Mouse (Mus musculus) liver, embryonic 11.5 days (tissue): ENCODE data around the gene Nxph1. TPM values are rescaled to one million over a fixed set of nuclear protein-coding genes. Genes with fewer than 3 reads are reported as not detected.
A peak's percentile ranks its signal among the peaks of the same experiment; 100 is the strongest.

Source experiments
- ATAC-seq: fragments of 200-750 bp; cut with Nextera tagmentation; replicated peaks from 2 replicates; pipeline ENCODE4 v1.8.0; 2017; ENCODE audit warnings: moderate number of reproducible peaks, mild to moderate bottlenecking, moderate TSS enrichment, moderate library complexity; ENCODE audit not compliant: low FRiP score
- DNase-seq: peaks from one replicate; pipeline ENCODE4 v3.0.0-alpha.2; 2017; ENCODE audit warnings: low spot score
- H3K27ac ChIP-seq: fragments of 300-500 bp; sonication (generic); 2 replicates; pipeline ENCODE4 v1.5.1; 2014; ENCODE audit warnings: mild to moderate bottlenecking, low read depth, low read length, control low read depth
- H3K27me3 ChIP-seq: fragments of 300-500 bp; sonication (generic); replicated peaks from 2 replicates; pipeline ENCODE4 v1.6.1; 2014; ENCODE audit warnings: low read length, mixed read lengths; ENCODE audit not compliant: control insufficient read depth, insufficient read depth
- H3K36me3 ChIP-seq: fragments of 300-500 bp; sonication (generic); 2 replicates; pipeline ENCODE4 v1.6.1; 2014; ENCODE audit warnings: mild to moderate bottlenecking, low read length, moderate library complexity, mixed read lengths; ENCODE audit not compliant: control insufficient read depth, insufficient read depth
- H3K4me1 ChIP-seq: fragments of 300-500 bp; sonication (generic); replicated peaks from 2 replicates; pipeline ENCODE4 v1.6.1; 2014; ENCODE audit warnings: low read length, mixed read lengths; ENCODE audit not compliant: control insufficient read depth, insufficient read depth
- H3K4me2 ChIP-seq: fragments of 300-500 bp; sonication (generic); 2 replicates; pipeline ENCODE4 v1.6.1; 2014; ENCODE audit warnings: mild to moderate bottlenecking, control low read depth, moderate library complexity
- H3K4me3 ChIP-seq: fragments of 300-500 bp; sonication (generic); 2 replicates; pipeline ENCODE4 v1.5.1; 2014; ENCODE audit warnings: low read depth, low read length, control low read depth
- H3K9ac ChIP-seq: fragments of 300-500 bp; sonication (generic); 2 replicates; pipeline ENCODE4 v1.6.1; 2014; ENCODE audit warnings: low read depth, low read length, control low read depth
- H3K9me3 ChIP-seq: fragments of 300-500 bp; sonication (generic); 2 replicates; pipeline ENCODE4 v1.6.1; 2016; ENCODE audit warnings: low read length, inconsistent platforms, mixed read lengths; ENCODE audit not compliant: control insufficient read depth
- WGBS: fragments of 180-500 bp; shearing (Covaris S2); extraction: QIAGEN DNeasy Blood & Tissue Kit; methylation state at CpG from one replicate; pipeline ENCODE4 v1.1.7; 2014; 5-methylcytosine and 5-hydroxymethylcytosine counted together
- polyA plus RNA-seq: library from polyadenylated mRNA; unstranded; fragments of >200 nt; fragmentation: Nextera tagmentation; extraction: Ambion mirVana; gene quantifications from 2 replicates; pipeline ENCODE4 v1.2.1, GENCODE M21; 2014

Gene Nxph1
- polyA plus RNA-seq: 0.22 TPM in 1 of 2 replicates, not detected in the other

- DNase-seq (no peak), ATAC-seq (peak; percentile 7; the same call in 1 of the 2 replicates)
- no peaks in the 10 kb centered on the region for H3K9me3 ChIP-seq
- 5% methylated on average over 16 of the region's 16 CpGs for WGBS
- peak within 1 kb of the TSS; percentile 30; the same call in 1 of the 2 replicates for H3K4me3 ChIP-seq
- H3K9ac ChIP-seq: no peak within 1 kb of the TSS
- H3K27me3 ChIP-seq: peaks cover 65% of the 10 kb centered on the region
- peak within 1 kb of the TSS; percentile 29 for H3K4me2 ChIP-seq
- H3K4me1 ChIP-seq: no peaks in the 10 kb centered on the region; the same call in 1 of the 2 replicates
- H3K27ac ChIP-seq: no peak within 1 kb of the TSS
- no peaks in the 10 kb centered on the region for H3K36me3 ChIP-seq
Measured at GRCm38 (mm10) chr6:8948131-8948470, at the start of gene Nxph1. Gene Nxph1, plus strand, starts transcription at chr6:8948431.

- Histone ChIP-seq H3K27me3 (no peaks in the 10 kb centered on the region), H3K27ac (no peak overlapping the region), H3K9me3 (no peaks in the 10 kb centered on the region), H3K4me3 (no peak overlapping the region), H3K9ac (no peak overlapping the region), H3K4me1 (no peaks in the 10 kb centered on the region), H3K36me3 (no peaks in the 10 kb centered on the region), H3K4me2 (no peak overlapping the region)
- 78% methylated on average over 7 of the region's 7 CpGs for WGBS
- DNase-seq (no peak), ATAC-seq (no peak)
Measured at GRCm38 (mm10) chr6:8900021-8900728, 48.1 kb upstream of the Nxph1 start.

DNA sequence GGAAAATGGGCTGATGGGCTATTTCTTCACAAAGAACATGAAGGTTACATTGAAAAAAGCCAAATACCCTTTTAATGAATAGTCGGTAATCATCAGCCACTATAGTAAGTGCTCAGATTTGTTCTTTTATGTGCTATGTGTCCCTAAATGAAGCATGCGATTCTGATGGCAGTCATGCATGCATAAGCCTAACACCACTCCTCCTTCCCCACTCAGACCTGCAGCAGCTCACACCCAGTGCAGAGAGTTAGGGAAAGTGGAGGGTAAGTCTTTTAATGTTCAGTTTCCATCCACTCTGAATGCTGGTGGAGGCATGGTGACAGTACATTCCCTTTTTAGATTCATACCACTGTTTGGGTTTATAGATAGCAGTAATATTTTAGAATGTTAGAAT is 47.5 kb upstream of the Nxph1 start:
- ATAC-seq: no peak
- no peak for DNase-seq
- no peaks in the 10 kb centered on the region for H3K4me1 ChIP-seq
- no peak overlapping the region for H3K4me2 ChIP-seq
- H3K4me3 ChIP-seq: no peak overlapping the region
- H3K9me3 ChIP-seq: no peaks in the 10 kb centered on the region
- WGBS: 78% methylated on average over 2 of the region's 2 CpGs
- H3K9ac ChIP-seq: no peak overlapping the region
- H3K27ac ChIP-seq: no peak overlapping the region
- no peaks in the 10 kb centered on the region for H3K27me3 ChIP-seq
- no peaks in the 10 kb centered on the region for H3K36me3 ChIP-seq

DNA sequence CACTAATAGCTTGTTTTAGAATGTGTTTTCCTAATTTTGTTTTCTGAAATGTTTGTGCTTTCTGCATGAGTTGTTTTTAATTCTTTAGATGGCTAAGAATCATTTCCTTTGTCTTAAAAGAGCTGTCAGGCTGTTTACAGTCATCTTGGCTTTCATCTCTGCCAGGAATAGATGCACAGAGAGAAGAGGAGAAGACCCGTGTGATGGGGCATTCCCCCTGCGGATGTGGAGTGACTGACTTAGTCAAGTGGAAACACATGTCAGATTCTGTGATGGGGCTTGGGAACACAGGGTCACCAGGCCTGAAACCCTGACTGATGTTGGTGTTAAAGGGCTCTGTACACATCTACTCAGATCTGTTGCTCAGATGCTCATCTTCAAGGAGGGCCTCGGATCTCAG is 40.3 kb upstream of the Nxph1 start:
- H3K4me3 ChIP-seq: no peak overlapping the region
- H3K27ac ChIP-seq: no peak overlapping the region
- ATAC-seq (no peak), DNase-seq (no peak)
- no peaks in the 10 kb centered on the region for H3K4me1 ChIP-seq
- no peak overlapping the region for H3K4me2 ChIP-seq
- WGBS: 82% methylated on average over 3 of the region's 3 CpGs
- no peaks in the 10 kb centered on the region for H3K36me3 ChIP-seq
- H3K27me3 ChIP-seq: no peaks in the 10 kb centered on the region
- H3K9me3 ChIP-seq: no peaks in the 10 kb centered on the region
- H3K9ac ChIP-seq: no peak overlapping the region

DNA sequence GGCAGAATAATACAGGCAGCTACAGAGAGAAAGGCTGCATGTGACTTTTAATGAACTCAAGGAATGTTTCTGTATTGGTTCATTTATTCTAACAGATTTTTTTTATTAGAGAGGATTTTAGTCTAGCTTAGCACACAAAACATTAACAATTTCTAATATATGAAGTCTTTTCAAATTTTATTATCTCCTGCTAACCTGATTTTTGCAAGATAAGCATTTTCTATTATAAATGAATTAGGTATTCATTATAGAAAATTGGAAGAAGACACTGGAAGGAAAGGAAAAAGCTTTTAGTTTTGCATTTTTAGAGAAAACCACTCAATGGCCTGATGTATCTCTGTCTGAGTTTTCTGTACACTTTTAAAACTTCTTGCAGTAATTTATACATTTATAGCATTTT is 34.8 kb upstream of the Nxph1 start:
- Histone ChIP-seq H3K4me3 (no peak overlapping the region), H3K9me3 (no peaks in the 10 kb centered on the region), H3K4me1 (no peaks in the 10 kb centered on the region), H3K27me3 (no peaks in the 10 kb centered on the region), H3K4me2 (no peak overlapping the region), H3K9ac (no peak overlapping the region), H3K36me3 (no peaks in the 10 kb centered on the region), H3K27ac (no peak overlapping the region)
- ATAC-seq: no peak
- DNase-seq: no peak

GRCm38 (mm10) chr6:8914682-8915081 is 33.5 kb upstream of the Nxph1 start:
- no peaks in the 10 kb centered on the region for H3K27me3 ChIP-seq
- no peaks in the 10 kb centered on the region for H3K4me1 ChIP-seq
- H3K4me2 ChIP-seq: no peak overlapping the region
- 63% methylated on average over 3 of the region's 3 CpGs for WGBS
- ATAC-seq: no peak
- no peak for DNase-seq
- no peaks in the 10 kb centered on the region for H3K9me3 ChIP-seq
- no peak overlapping the region for H3K9ac ChIP-seq
- no peak overlapping the region for H3K27ac ChIP-seq
- no peaks in the 10 kb centered on the region for H3K36me3 ChIP-seq
- H3K4me3 ChIP-seq: no peak overlapping the region

DNA sequence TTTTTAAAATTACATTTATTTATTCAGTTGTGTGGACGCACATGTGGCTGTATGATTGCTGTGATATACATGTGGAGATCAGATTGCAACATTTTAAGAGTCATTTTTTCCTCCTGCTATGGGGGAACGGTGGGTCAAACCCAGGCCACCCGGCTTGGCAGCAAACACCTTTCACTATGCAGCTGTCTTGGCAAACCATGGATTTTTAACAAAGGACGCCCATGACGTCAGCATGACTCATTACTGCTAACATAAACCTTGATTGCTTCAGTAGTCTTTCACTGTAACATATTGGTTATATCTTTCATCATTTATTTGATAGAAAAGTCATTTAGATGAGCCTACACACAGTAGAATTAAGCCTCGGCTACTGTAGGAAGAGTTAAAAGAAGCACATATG is 23.8 kb upstream of the Nxph1 start:
- Histone ChIP-seq H3K9me3 (no peaks in the 10 kb centered on the region), H3K27ac (no peak overlapping the region), H3K36me3 (no peaks in the 10 kb centered on the region), H3K4me1 (no peaks in the 10 kb centered on the region), H3K27me3 (no peaks in the 10 kb centered on the region), H3K4me2 (no peak overlapping the region), H3K4me3 (no peak overlapping the region), H3K9ac (no peak overlapping the region)
- WGBS: 71% methylated on average over 6 of the region's 6 CpGs
- no peak for ATAC-seq
- no peak for DNase-seq

GRCm38 (mm10) chr6:8935241-8935640 is 13.0 kb upstream of the Nxph1 start:
- no peak overlapping the region for H3K4me2 ChIP-seq
- no peak overlapping the region for H3K9ac ChIP-seq
- no peaks in the 10 kb centered on the region for H3K27me3 ChIP-seq
- no peak for ATAC-seq
- no peak overlapping the region for H3K27ac ChIP-seq
- WGBS: 51% methylated on average over 5 of the region's 5 CpGs
- H3K4me1 ChIP-seq: no peaks in the 10 kb centered on the region
- no peaks in the 10 kb centered on the region for H3K36me3 ChIP-seq
- H3K4me3 ChIP-seq: no peak overlapping the region
- no peak for DNase-seq
- H3K9me3 ChIP-seq: no peaks in the 10 kb centered on the region

GRCm38 (mm10) chr6:8935705-8936104 is 12.5 kb upstream of the Nxph1 start:
- no peak overlapping the region for H3K4me3 ChIP-seq
- 0 out of 2 replicates have a peak, but pooled peaks have one; percentile 36 for ATAC-seq
- H3K4me1 ChIP-seq: no peaks in the 10 kb centered on the region
- no peak overlapping the region for H3K4me2 ChIP-seq
- H3K27ac ChIP-seq: no peak overlapping the region
- H3K9ac ChIP-seq: no peak overlapping the region
- H3K9me3 ChIP-seq: no peaks in the 10 kb centered on the region
- no peaks in the 10 kb centered on the region for H3K27me3 ChIP-seq
- WGBS: 22% methylated on average over 5 of the region's 5 CpGs
- no peaks in the 10 kb centered on the region for H3K36me3 ChIP-seq
- DNase-seq: no peak
